Mouse (Mus musculus): ENCODE results near the gene Tulp4. TPM values are rescaled to one million over a fixed set of nuclear protein-coding genes. Genes with fewer than 3 reads are reported as not detected.

Gene Tulp4
- polyA plus RNA-seq, 1 experiment: 144 TPM

GRCm38 (mm10) chr17:6172926-6173690, 66.9 kb downstream of the Tulp4 start:
- Histone ChIP-seq H3K27ac (ENCODE audit: insufficient read depth, low read length) (0 out of 2 replicates have a peak overlapping the region, but pooled peaks have one; percentile 3), H3K27me3 (ENCODE audit: control insufficient read depth, insufficient read depth, low read length) (no peaks in the 10 kb centered on the region), H3K4me1 (ENCODE audit: control insufficient read depth, insufficient read depth, low read length) (peaks cover 15% of the 10 kb centered on the region), H3K4me3 (replicated peaks; ENCODE audit: insufficient read depth, low read depth, low read length) (no peak overlapping the region)
- WGBS: 51% methylated on average over 5 of the region's 5 CpGs
- TF ChIP-seq CTCF (IDR thresholded peaks at IDR 0.05; ENCODE audit: borderline replicate concordance, insufficient read depth, low read depth, low read length) (no peak), POLR2A (IDR thresholded peaks at IDR 0.05; ENCODE audit: borderline replicate concordance, insufficient read depth, low read length) (no peak)
- no peak for DNase-seq

DNA sequence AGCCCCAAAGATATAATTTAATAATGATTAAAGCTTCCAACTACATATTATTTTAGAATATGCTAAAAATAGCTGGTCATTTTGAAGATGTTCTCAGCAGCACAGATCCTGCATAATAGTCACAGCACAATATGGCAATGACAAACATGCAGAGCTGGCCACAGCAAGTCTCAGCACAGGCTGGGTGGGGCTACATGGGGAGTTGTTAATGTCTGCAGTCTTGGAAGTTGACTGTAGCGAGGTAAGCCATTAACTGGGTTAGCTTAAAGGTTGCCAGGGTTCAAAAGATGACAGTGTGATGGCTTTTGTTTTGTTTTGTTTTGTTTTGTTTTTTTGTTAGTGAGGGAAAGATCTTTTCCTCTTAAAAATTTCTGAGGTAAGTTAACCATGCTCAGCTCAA, 68.3 kb downstream of the Tulp4 start:
- TF ChIP-seq POLR2A (IDR thresholded peaks at IDR 0.05; ENCODE audit: borderline replicate concordance, insufficient read depth, low read length): no peak
- no peak for TF ChIP-seq CTCF (IDR thresholded peaks at IDR 0.05; ENCODE audit: borderline replicate concordance, insufficient read depth, low read depth, low read length)
- WGBS: 54% methylated on average over 1 of the region's 1 CpGs
- Histone ChIP-seq H3K27ac (ENCODE audit: insufficient read depth, low read length) (no peak overlapping the region), H3K27me3 (ENCODE audit: control insufficient read depth, insufficient read depth, low read length) (no peaks in the 10 kb centered on the region), H3K4me3 (replicated peaks; ENCODE audit: insufficient read depth, low read depth, low read length) (no peak overlapping the region), H3K4me1 (ENCODE audit: control insufficient read depth, insufficient read depth, low read length) (peaks cover 23% of the 10 kb centered on the region)
- DNase-seq: no peak

- no peak for DNase-seq
- H3K27me3 ChIP-seq (ENCODE audit: control insufficient read depth, insufficient read depth, low read length): no peaks in the 10 kb centered on the region
- H3K4me1 ChIP-seq (ENCODE audit: control insufficient read depth, insufficient read depth, low read length): peaks cover 21% of the 10 kb centered on the region
- TF ChIP-seq POLR2A (IDR thresholded peaks at IDR 0.05; ENCODE audit: borderline replicate concordance, insufficient read depth, low read length) (no peak), CTCF (IDR thresholded peaks at IDR 0.05; ENCODE audit: borderline replicate concordance, insufficient read depth, low read depth, low read length) (no peak)
- peak overlapping the region; percentile 36; the same call in 1 of the 2 replicates for H3K27ac ChIP-seq (ENCODE audit: insufficient read depth, low read length)
- WGBS: 89% methylated on average over 6 of the region's 6 CpGs
- H3K4me3 ChIP-seq (replicated peaks; ENCODE audit: insufficient read depth, low read depth, low read length): no peak overlapping the region
Measured at GRCm38 (mm10) chr17:6178564-6179267, 72.5 kb downstream of the Tulp4 start.

GRCm38 (mm10) chr17:6179389-6179788, 73.2 kb downstream of the Tulp4 start:
- TF ChIP-seq POLR2A (IDR thresholded peaks at IDR 0.05; ENCODE audit: borderline replicate concordance, insufficient read depth, low read length): no peak
- no peak for TF ChIP-seq CTCF (IDR thresholded peaks at IDR 0.05; ENCODE audit: borderline replicate concordance, insufficient read depth, low read depth, low read length)
- no peak for DNase-seq
- Histone ChIP-seq H3K27ac (ENCODE audit: insufficient read depth, low read length) (no peak overlapping the region), H3K4me3 (replicated peaks; ENCODE audit: insufficient read depth, low read depth, low read length) (no peak overlapping the region), H3K27me3 (ENCODE audit: control insufficient read depth, insufficient read depth, low read length) (no peaks in the 10 kb centered on the region), H3K4me1 (ENCODE audit: control insufficient read depth, insufficient read depth, low read length) (peaks cover 20% of the 10 kb centered on the region)
- 58% methylated on average over 4 of the region's 4 CpGs for WGBS

DNA sequence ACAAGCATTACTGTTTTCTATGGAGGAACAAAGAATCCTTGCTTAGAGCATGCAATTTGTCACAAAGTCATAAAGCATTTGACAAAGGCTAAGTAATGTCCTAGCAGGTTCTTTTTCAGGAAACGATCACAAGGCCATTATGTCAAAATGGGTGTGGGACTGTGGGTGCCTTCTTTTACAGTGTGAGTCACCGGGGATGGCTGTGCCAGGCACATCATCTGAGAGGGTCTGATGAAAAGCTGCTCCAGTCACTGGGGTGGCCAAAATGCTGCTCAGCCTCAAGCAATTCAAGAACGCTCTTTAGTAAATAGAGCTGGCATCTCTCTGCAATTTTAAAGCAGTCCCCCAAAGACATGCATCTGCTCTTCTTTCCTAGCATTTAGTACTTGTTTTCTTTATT, 74.2 kb downstream of the Tulp4 start:
- Histone ChIP-seq H3K27ac (ENCODE audit: insufficient read depth, low read length) (peak overlapping the region; percentile 10; the same call in 1 of the 2 replicates), H3K4me1 (ENCODE audit: control insufficient read depth, insufficient read depth, low read length) (peaks cover 17% of the 10 kb centered on the region), H3K27me3 (ENCODE audit: control insufficient read depth, insufficient read depth, low read length) (no peaks in the 10 kb centered on the region), H3K4me3 (replicated peaks; ENCODE audit: insufficient read depth, low read depth, low read length) (no peak overlapping the region)
- 29% methylated on average over 3 of the region's 3 CpGs for WGBS
- TF ChIP-seq CTCF (IDR thresholded peaks at IDR 0.05; ENCODE audit: borderline replicate concordance, insufficient read depth, low read depth, low read length): no peak
- no peak for TF ChIP-seq POLR2A (IDR thresholded peaks at IDR 0.05; ENCODE audit: borderline replicate concordance, insufficient read depth, low read length)
- DNase-seq: peak in 1 of 2 experiments; percentile 54

DNA sequence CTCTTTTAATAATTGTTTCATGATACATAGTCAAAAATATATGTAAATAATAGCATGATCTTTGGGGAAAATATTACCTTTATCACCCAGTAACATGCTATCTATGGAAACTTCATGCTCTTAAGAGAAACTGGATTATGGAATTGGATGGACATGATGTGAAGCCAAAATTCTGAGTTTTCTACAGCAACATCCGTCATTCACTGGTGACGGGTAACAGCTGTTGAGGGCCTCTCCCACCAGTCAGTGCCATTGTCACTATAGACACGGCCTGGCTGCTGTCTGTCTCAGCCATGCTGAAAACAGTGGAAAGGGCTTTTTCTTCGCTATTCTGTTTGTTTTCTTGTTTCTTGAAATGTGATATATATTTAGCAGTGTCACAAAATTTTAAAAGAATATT, 76.5 kb downstream of the Tulp4 start:
- Histone ChIP-seq H3K4me3 (replicated peaks; ENCODE audit: insufficient read depth, low read depth, low read length) (no peak overlapping the region), H3K27ac (ENCODE audit: insufficient read depth, low read length) (no peak overlapping the region), H3K4me1 (ENCODE audit: control insufficient read depth, insufficient read depth, low read length) (peaks cover 15% of the 10 kb centered on the region), H3K27me3 (ENCODE audit: control insufficient read depth, insufficient read depth, low read length) (no peaks in the 10 kb centered on the region)
- TF ChIP-seq CTCF (IDR thresholded peaks at IDR 0.05; ENCODE audit: borderline replicate concordance, insufficient read depth, low read depth, low read length): no peak
- no peak for TF ChIP-seq POLR2A (IDR thresholded peaks at IDR 0.05; ENCODE audit: borderline replicate concordance, insufficient read depth, low read length)
- 66% methylated on average over 4 of the region's 4 CpGs for WGBS
- DNase-seq: no peak

GRCm38 (mm10) chr17:6186651-6187050, 80.4 kb downstream of the Tulp4 start:
- H3K27me3 ChIP-seq (ENCODE audit: control insufficient read depth, insufficient read depth, low read length): no peaks in the 10 kb centered on the region
- DNase-seq: no peak
- no peak for TF ChIP-seq POLR2A (IDR thresholded peaks at IDR 0.05; ENCODE audit: borderline replicate concordance, insufficient read depth, low read length)
- TF ChIP-seq CTCF (IDR thresholded peaks at IDR 0.05; ENCODE audit: borderline replicate concordance, insufficient read depth, low read depth, low read length): no peak
- H3K4me3 ChIP-seq (replicated peaks; ENCODE audit: insufficient read depth, low read depth, low read length): no peak overlapping the region
- 96% methylated on average over 4 of the region's 4 CpGs for WGBS
- peaks cover 9% of the 10 kb centered on the region; the same call in 1 of the 2 replicates for H3K4me1 ChIP-seq (ENCODE audit: control insufficient read depth, insufficient read depth, low read length)
- H3K27ac ChIP-seq (ENCODE audit: insufficient read depth, low read length): no peak overlapping the region
